Mouse (Mus musculus) forebrain, embryonic 14.5 days (tissue): ENCODE measurements around the gene Eloa. TPM values are rescaled to one million over a fixed set of nuclear protein-coding genes. Genes with fewer than 3 reads are reported as not detected.
"Not testable (repeated sequence)": the region's sequence is repeated elsewhere in the genome, so short reads cannot be mapped to it uniquely, and the experiment has no call there.

ENCODE experiments used
- ATAC-seq: fragments of 200-750 bp; cut with Nextera tagmentation; 2 replicates; pipeline ENCODE4 v1.8.0; 2017; ENCODE audit warnings: mild to moderate bottlenecking, moderate library complexity
- DNase-seq: peaks from one replicate; pipeline ENCODE4 v3.0.0-alpha.2; 2015; ENCODE audit warnings: low spot score
- H3K27ac ChIP-seq: fragments of 300-500 bp; sonication (generic); 2 replicates; pipeline ENCODE4 v1.5.1; 2014; ENCODE audit warnings: low read depth, mild to moderate bottlenecking, control low read depth, low read length, moderate library complexity
- H3K27me3 ChIP-seq: fragments of 300-500 bp; sonication (generic); replicated peaks from 2 replicates; pipeline ENCODE4 v1.6.1; 2014; ENCODE audit warnings: low read length, control low read depth, mixed read lengths; ENCODE audit not compliant: control insufficient read depth, insufficient read depth
- H3K36me3 ChIP-seq: fragments of 300-500 bp; sonication (generic); 2 replicates; pipeline ENCODE4 v1.6.1; 2014; ENCODE audit warnings: low read length, control low read depth; ENCODE audit not compliant: control insufficient read depth, insufficient read depth
- H3K4me1 ChIP-seq: fragments of 300-500 bp; sonication (generic); 2 replicates; pipeline ENCODE4 v1.6.1; 2014; ENCODE audit warnings: antibody characterized with exemption, low read length, control low read depth; ENCODE audit not compliant: control insufficient read depth, insufficient read depth
- H3K4me2 ChIP-seq: fragments of 300-500 bp; sonication (generic); 2 replicates; pipeline ENCODE4 v1.6.1; 2014; ENCODE audit warnings: mild to moderate bottlenecking, control low read depth, low read length
- H3K4me3 ChIP-seq: fragments of 300-500 bp; sonication (generic); 2 replicates; pipeline ENCODE4 v1.5.1; 2014; ENCODE audit warnings: low read depth, low read length, control low read depth
- H3K9ac ChIP-seq: fragments of 300-500 bp; sonication (generic); 2 replicates; pipeline ENCODE4 v1.6.1; 2014; ENCODE audit warnings: mild to moderate bottlenecking, low read length, control low read depth, moderate library complexity
- H3K9me3 ChIP-seq: fragments of 300-500 bp; sonication (generic); replicated peaks from 2 replicates; pipeline ENCODE4 v1.6.1; 2016; ENCODE audit warnings: low read length, control low read depth, mixed read lengths; ENCODE audit not compliant: control insufficient read depth
- WGBS: fragments of 180-500 bp; shearing (Covaris S2); extraction: QIAGEN DNeasy Blood & Tissue Kit; methylation state at CpG from one replicate; pipeline ENCODE4 v1.1.7; 2014; 5-methylcytosine and 5-hydroxymethylcytosine counted together
- polyA plus RNA-seq: library from polyadenylated mRNA; unstranded; fragments of >200 nt; fragmentation: Nextera tagmentation; extraction: Ambion mirVana; gene quantifications from 2 replicates; pipeline ENCODE4 v1.2.1, GENCODE M21; 2014

The Eloa gene
- polyA plus RNA-seq = 33.7 and 38.1 TPM in 2 replicates

DNA sequence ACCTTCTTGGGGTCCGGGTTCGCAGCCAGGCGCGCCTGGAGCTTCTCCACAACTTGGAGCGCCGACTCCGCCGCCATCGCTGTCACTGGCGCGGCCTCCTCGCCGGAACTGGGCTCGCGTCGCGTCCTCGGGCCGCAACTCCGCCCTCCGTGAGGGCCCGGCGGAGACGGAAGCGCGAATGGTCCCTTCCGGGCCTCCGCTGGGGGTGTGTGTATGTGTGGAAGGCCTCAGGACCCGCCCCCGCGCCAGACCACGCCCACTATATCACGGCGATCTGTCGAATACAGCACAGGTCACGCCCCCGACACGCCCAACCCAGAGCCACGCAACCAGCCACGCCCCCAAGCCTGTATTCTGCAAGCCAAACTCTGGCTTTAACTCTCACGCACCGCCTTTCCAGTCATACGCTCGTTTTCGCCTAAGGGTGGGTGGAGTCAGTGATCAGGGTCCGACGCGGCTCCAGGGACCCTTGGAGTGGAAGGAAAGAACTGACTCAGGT lies at the start of gene Eloa:
Gene Eloa (minus strand): TSS at position 215 of the 499 bp plus-strand sequence.
- Histone ChIP-seq H3K4me3 (peak within 1 kb of the TSS; percentile 96), H3K27ac (peak within 1 kb of the TSS; percentile 81), H3K9ac (peak within 1 kb of the TSS; percentile 97), H3K9me3 (no peaks in the 10 kb centered on the region), H3K27me3 (no peaks in the 10 kb centered on the region), H3K4me1 (peaks cover 4% of the 10 kb centered on the region), H3K36me3 (no peaks in the 10 kb centered on the region), H3K4me2 (peak within 1 kb of the TSS; percentile 74)
- ATAC-seq (peak; percentile 99), DNase-seq (peak; percentile 99)
- WGBS = under 1% methylated on average over 48 of the region's 48 CpGs

DNA sequence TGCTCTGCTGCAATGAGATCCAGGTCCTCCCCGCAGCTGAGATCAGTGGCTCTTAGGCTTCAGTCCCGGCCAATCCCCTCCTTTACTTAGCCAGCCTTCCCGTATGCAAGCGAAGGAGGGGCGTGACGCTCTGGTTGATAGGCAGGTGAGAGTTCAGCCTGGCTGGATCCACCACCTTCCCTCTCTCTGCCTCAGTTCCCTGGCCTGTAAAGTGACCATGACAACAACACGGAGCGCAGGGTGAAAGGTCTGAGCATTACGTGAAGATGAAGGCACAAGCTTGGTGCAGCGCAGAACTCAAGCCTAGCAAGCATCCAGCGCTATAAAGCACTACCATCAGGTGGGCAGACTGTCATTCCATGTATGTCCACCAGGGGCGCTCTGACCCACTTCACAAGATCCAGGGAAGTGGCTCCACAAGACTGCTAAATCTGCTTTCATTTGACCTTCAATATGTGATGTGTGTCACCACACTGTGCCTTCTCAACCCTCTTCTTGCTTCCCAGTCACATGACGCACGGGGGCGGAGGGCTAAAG lies 49.7 kb upstream of the Eloa start:
- WGBS = 2% methylated on average over 15 of the region's 15 CpGs
- Histone ChIP-seq H3K9me3 (no peaks in the 10 kb centered on the region), H3K4me1 (no peaks in the 10 kb centered on the region; the same call in 1 of the 2 replicates), H3K27me3 (no peaks in the 10 kb centered on the region), H3K4me3 (no peak overlapping the region), H3K27ac (no peak overlapping the region), H3K9ac (no peak overlapping the region), H3K4me2 (0 out of 2 replicates have a peak overlapping the region, but pooled peaks have one; percentile 18), H3K36me3 (no peaks in the 10 kb centered on the region)
- DNase-seq (peak; percentile 81), ATAC-seq (peak; percentile 68; the same call in 1 of the 2 replicates)

DNA sequence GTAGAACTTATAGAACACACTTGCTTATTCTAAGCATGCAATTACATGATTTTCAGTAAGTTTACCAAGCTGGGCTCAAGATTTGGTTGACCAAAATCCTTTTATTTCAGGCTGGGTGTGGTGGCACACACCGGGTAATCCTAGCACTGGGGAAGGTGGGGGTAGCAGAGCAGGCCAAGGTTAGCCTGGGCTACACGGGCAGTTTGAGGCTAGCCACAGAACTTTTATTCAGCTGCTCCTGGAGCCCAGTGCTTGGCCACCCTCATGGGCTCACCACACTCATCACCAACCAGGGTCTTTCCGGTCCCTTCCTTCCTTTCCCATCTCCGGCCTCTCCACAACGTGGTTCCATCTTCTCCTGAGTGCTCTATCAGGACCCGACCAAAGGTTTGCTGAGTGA lies 49.0 kb upstream of the Eloa start:
- Histone ChIP-seq H3K9me3 (no peaks in the 10 kb centered on the region), H3K27me3 (no peaks in the 10 kb centered on the region), H3K36me3 (no peaks in the 10 kb centered on the region), H3K4me2 (no peak overlapping the region), H3K9ac (no peak overlapping the region), H3K4me3 (no peak overlapping the region), H3K27ac (no peak overlapping the region), H3K4me1 (no peaks in the 10 kb centered on the region; the same call in 1 of the 2 replicates)
- ATAC-seq = no peak
- WGBS = 61% methylated on average over 6 of the region's 6 CpGs
- no peak for DNase-seq

GRCm38 (mm10) chr4:136069954-136070353 lies 48.4 kb upstream of the Eloa start:
- Histone ChIP-seq H3K9ac (no peak overlapping the region), H3K27me3 (no peaks in the 10 kb centered on the region), H3K4me3 (no peak overlapping the region), H3K36me3 (no peaks in the 10 kb centered on the region), H3K4me2 (peak overlapping the region; percentile 16; the same call in 1 of the 2 replicates), H3K4me1 (no peaks in the 10 kb centered on the region; the same call in 1 of the 2 replicates), H3K27ac (no peak overlapping the region), H3K9me3 (no peaks in the 10 kb centered on the region)
- WGBS = 1% methylated on average over 18 of the region's 18 CpGs
- DNase-seq (peak; percentile 84), ATAC-seq (peak; percentile 78)

- Histone ChIP-seq H3K9me3 (no peaks in the 10 kb centered on the region), H3K4me2 (no peak overlapping the region), H3K9ac (no peak overlapping the region), H3K4me3 (no peak overlapping the region), H3K36me3 (no peaks in the 10 kb centered on the region), H3K27ac (no peak overlapping the region), H3K27me3 (no peaks in the 10 kb centered on the region), H3K4me1 (no peaks in the 10 kb centered on the region; the same call in 1 of the 2 replicates)
- no peak for ATAC-seq
- WGBS = 74% methylated on average over 4 of the region's 4 CpGs
- no peak for DNase-seq
These were observed 47.8 kb upstream of the Eloa start for GRCm38 (mm10) chr4:136069313-136069712.

DNA sequence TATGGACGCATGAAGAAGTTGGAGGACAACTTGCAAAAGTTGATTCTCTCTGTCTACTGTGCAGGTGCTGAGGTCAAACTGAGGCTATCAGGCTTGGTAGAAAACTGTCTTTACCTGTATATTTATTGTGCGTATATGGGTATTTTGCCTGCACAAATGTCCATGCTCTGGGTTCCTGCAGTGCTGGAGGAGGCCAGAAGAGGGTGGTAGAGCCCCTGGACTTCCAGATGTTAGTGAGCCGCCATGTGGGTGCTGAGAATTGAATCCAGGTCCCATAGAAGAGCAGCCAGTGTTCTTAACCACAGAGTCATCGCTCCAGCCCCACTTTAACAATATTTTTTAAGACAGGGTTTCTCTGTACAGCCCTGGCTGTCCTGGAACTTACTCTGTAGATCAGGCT lies 41.6 kb upstream of the Eloa start:
- 92% methylated on average over 4 of the region's 4 CpGs for WGBS
- Histone ChIP-seq H3K9ac (no peak overlapping the region), H3K4me3 (no peak overlapping the region), H3K4me2 (no peak overlapping the region), H3K9me3 (no peaks in the 10 kb centered on the region), H3K4me1 (no peaks in the 10 kb centered on the region), H3K27me3 (no peaks in the 10 kb centered on the region), H3K27ac (no peak overlapping the region), H3K36me3 (no peaks in the 10 kb centered on the region)
- ATAC-seq (no peak), DNase-seq (no peak)

- H3K27ac ChIP-seq, DNase-seq, H3K4me3 ChIP-seq, H3K4me2 ChIP-seq, H3K9me3 ChIP-seq, H3K36me3 ChIP-seq, H3K9ac ChIP-seq, H3K27me3 ChIP-seq, H3K4me1 ChIP-seq, ATAC-seq: not testable (repeated sequence)
- 61% methylated on average over 8 of the region's 9 CpGs for WGBS
These were observed 38.4 kb upstream of the Eloa start for GRCm38 (mm10) chr4:136059800-136060488.

DNA sequence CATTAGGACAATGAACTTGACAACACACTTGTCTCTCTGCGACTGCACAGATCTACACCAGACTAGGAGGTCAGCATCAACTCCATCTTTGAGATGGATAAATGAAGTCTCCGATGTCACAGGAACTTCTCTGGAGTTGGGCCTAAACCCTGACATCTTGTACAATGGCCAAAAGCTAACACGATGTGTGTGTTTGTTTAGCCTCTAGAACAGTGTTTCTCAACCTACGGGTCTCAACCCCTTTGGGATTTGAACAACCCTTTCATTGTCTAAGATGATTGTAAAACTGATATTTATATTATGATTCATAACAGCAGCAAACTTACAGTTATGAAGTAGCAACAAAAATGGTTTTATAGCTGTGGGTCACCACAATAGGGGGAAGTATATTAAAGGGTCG lies 36.4 kb upstream of the Eloa start:
- no peaks in the 10 kb centered on the region for H3K9me3 ChIP-seq
- no peaks in the 10 kb centered on the region for H3K4me1 ChIP-seq
- no peak overlapping the region for H3K27ac ChIP-seq
- no peaks in the 10 kb centered on the region for H3K27me3 ChIP-seq
- H3K4me3 ChIP-seq = no peak overlapping the region
- ATAC-seq (no peak), DNase-seq (no peak)
- H3K4me2 ChIP-seq = no peak overlapping the region
- H3K36me3 ChIP-seq = no peaks in the 10 kb centered on the region
- no peak overlapping the region for H3K9ac ChIP-seq
- 94% methylated on average over 5 of the region's 5 CpGs for WGBS

- Histone ChIP-seq H3K36me3 (peaks cover 11% of the 10 kb centered on the region), H3K4me2 (no peak overlapping the region), H3K9ac (no peak overlapping the region), H3K9me3 (no peaks in the 10 kb centered on the region), H3K27ac (no peak overlapping the region), H3K27me3 (no peaks in the 10 kb centered on the region), H3K4me1 (peaks cover 8% of the 10 kb centered on the region; the same call in 1 of the 2 replicates), H3K4me3 (no peak overlapping the region)
- DNase-seq (no peak), ATAC-seq (no peak)
- 19% methylated on average over 1 of the region's 1 CpGs for WGBS
These were observed 34.5 kb upstream of the Eloa start for GRCm38 (mm10) chr4:136056030-136056429.
